Mouse (Mus musculus): ENCODE results near the gene Bcl7c.
"Not testable (repeated sequence)": the region's sequence is repeated elsewhere in the genome, so short reads cannot be mapped to it uniquely, and the experiment has no call there.

Gene Bcl7c

DNA sequence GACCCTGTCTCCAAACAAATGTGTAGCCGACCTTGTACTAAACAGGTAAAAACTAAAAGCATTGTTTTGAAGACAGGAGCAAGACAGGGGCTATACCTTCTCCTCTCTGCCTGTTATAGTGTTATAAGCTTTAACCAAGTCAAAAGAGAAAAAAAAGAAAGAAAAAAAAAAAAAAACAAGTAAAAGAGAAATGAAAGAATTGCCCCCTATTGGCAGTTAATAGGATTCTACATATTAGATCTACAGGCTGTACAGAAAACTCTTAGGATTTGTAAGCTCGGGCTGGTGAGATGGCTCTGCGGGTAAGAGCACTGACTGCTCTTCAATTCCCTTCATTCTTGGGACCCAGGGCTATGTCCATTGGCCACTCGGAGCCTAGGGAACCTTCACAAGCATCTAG, 66.5 kb downstream of the Bcl7c start:
- DNase-seq: no peak

DNA sequence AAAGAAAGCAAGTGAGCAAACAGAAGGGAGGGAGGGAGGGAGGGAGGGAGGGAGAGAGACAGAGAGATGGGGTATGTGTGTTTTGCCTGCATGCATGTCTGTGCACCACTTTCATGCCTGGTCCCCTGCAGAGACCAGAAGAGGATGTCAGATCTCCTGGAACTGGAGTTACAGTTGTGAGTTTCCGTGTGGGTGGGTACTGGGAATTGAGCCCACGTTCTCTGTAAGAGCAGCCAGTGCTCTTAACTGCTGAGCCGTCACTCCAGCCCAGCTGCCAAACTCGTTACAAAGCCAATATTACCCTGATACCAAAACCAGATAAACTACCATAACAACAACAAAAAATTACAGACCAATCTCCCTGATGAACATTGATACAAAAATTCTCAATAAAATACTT, 67.5 kb downstream of the Bcl7c start:
- DNase-seq: no peak

DNA sequence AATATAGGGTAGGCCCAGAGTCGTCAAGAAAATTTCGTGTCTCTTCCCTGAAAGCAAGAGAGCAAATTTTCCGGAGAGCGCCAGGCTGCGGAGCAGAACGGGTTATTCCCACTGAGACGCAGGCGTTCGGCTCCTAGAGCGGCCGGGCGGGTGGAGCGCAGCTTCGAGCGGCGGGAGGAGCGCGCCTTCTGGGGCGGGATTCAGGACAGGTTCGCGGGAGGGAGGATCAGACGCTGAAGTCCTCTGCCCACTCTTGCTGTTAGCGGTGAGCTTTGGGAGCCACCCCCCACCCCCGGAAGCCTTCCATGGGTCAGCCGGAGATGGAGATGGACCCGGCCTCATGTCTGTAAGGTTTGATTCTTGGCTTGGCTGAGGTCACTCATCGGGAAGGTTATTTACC, 71.8 kb downstream of the Bcl7c start:
- no peak for DNase-seq

DNA sequence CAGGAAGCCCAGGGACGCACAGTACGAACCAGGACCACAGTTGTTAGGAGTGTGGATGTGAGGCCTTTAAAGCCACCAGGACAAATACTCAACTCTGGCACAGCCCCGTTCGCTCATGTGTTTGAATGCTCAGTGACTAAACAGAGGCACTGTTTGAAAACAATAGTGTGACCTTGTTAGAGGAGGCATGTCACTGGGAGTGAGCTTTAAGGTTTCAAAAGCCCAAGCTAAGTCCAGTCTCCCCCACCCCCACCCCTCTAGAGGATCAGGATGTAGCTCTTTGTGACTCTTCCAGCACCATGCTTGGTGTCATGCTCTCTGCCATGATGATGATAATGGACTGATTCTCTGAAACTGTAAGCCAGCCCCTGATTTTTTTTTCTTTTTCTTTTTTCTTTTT, 77.3 kb downstream of the Bcl7c start:
- DNase-seq: no peak

DNA sequence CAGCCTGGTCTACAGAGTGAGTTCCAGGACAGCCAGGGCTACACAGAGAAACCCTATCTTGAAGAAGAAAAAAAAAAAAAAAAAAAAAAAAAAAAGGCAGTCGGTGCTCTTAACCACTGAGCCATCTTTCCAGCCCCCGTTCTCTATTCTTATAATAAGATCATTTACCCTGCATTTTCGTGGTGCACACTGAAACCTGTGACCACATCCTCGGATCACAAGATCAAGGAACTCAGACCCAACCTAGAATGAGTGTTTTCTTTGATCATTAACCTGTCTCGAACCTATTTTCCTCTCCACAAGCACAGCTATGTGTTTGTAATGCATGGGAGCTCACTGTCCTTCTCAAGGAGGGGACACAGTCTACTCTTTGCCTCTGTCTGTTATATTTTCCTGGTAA, 80.1 kb downstream of the Bcl7c start:
- no peak for DNase-seq

DNA sequence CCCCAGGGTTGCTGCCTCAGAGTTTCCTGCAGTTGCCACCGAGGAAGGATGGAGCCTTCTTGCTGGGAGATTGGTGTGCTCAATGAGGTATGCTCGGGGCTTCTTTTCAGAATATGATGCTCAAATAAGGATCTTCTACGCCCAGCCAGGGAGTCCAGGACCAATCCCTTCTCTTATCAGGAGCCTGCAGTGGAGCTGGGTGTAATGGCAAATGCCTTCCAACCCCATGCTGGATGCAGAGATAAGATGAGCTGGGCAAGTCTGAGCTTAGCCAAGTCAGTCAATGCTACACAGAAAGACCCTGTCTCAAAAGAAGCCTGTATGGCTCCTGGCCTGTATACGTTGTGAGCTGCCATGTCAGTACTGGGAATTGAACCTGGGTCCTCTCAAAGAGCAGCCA, 82.3 kb downstream of the Bcl7c start:
- DNase-seq: no peak

DNA sequence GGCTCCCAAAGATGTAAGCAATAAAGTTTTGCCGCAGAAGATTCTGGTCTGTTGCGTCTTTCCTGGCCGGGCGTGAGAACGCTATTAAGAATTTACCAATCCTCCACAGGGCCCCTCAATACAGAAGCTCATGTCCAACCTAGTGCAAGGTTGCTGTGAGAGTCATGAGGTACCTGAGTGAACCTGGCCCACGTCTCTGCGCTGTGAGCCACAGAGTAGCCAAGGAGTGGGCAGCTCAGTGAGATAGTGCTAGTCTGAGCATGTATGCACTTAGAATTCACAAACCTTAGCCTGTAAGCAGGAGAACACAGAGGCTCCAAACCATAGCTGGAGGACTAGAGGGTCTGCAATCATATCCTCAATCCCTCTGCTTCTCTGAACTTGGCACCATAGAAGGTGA, 82.7 kb downstream of the Bcl7c start:
- DNase-seq: no peak

DNA sequence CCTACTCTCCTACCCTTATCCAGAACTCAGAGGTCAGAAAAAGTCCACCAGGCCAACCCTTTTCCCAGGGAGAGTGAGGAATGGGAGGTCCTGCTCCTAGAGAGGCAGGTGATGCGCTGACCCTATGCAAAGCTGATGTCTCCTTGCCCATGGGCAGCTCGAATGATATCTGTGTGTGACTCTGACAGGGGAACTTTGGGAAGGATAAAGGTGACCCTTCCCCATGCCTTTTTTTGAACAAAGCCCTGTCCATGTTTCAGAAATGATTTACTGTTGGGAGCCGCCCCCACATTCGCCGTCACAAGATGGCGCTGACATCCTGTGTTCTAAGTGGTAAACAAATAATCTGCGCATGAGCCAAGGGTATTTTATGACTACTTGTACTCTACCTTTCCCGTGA, 90.3 kb downstream of the Bcl7c start:
- not testable (repeated sequence) for DNase-seq

DNA sequence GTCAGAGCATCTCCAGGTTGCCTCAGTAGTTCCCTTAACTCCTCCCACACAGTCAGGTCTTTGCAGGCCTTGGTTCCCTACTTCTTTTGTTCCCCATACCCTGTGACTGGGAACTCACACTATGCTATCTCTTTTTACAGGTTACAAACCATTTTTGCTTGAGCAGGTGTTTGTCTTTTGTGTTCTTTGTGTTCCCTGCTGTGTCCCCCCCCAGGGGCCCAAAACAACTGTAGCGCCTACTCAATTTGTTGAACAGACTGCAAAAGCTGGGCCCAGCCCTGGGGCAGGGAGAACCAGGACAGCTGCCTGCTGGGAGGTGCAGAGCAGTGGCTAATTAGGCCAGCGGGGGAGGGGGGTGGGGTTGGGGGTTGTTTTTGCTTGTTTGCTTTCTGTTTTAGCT, 90.8 kb downstream of the Bcl7c start:
- DNase-seq: no peak

DNA sequence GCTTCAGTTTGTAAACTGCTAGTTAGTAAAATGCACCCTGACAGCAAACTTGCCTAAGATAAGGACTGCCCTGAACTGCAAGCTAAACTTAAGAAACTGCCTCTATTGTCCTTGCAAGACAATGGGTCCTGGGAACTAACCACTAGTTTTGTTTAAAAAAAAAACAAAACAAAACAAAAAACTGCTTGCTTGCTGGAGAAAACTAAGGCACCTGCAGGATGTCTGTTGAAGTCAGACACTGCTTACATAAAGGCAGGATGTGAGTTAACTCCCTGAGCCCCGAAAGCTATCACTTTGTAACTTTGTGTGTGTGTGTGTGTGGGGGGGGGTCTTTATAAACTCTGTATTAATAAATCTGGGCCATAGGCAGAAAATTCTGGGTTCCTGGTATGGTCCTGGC, 91.9 kb downstream of the Bcl7c start:
- no peak for DNase-seq

DNA sequence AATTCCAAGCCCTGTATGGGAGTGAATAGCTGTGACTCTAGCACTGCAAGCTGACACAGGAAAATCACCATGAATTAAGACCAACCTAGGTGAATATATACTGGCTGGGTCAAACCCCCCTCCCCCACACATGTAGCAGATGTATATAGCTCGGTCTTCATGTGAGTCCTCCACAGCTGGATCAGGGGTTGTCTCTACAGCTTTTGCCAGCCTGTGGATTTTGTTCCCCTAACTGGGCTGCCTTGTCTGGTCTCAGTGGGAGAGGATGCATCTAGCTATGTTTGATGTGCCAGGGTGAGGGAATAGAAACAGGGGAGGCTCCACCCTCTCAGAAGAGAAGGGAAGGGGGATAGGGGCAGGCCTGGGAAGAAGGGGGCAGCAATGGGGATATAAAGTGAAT, 92.4 kb downstream of the Bcl7c start:
- DNase-seq: no peak

DNA sequence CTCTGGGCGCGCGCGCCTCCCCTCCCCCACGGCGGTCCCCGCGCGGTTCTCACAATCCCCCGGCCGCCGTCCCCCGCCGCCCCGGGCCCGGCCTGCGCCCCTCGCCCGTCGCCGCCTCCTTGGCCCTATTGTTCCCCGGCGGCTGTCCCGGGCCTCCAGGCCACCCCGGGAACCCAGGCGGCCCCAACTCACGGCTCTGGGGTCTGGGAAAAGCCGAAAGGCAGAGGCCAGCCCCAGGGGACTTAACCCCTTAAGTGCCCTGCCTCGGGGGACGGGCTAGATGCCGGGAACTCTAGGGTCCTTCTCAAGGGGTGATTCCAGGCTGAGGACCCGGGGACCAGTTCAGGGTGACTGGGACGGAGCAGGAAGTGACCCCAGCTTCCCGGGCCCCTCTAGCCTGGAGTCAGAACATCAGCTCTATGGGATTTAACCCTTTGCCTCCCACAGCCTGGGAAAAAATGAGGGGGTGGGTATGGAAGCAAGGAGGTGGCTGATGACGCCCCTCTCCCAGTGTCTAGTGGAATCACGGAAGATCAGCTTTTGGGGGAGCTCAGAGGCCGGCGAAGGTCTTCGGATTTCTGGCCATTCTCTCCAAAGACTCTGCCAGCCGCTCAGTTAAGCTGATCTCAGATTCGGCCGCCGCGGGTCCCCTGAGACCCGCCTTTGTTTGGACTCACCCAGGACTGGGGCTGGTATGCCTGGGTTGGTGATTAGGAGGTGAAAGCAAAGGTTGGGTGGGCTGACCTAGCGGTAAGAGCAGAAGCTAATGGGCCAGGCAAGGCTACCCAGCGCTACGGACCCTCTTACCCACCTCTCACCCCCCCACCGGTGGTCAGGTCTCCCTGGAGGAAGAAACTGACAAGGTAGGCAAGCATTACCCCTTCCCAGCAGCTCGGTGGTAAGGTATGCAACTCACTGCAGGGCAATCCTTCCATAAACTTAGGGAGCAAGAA, 93.6 kb downstream of the Bcl7c start, which contains the start of gene Zfp629:
TSS of gene Zfp629 (minus strand) at position 907 of the 953 bp plus-strand sequence.
- DNase-seq: peak; percentile 51 to 54

DNA sequence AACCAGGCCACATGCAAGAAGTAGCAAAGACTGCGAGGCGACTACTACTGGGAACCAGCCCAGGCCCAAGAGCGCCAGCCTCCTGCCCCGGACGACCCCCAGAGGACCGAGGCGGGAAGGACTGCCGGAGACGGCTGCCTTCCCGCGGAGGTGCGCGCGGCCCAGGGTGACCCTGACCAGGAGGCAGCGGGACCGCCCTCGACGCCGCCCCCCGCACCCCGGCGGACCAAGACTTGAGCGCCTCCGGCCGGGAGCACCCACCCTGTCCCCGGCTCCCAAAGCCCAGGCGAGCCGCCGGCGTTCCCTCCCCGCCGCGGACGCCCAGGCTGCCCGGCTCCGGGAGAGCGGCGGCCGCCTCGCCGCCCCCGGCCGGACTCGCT, 94.2 kb downstream of the Bcl7c start:
- DNase-seq: peak in 1 of 2 experiments; percentile 42

DNA sequence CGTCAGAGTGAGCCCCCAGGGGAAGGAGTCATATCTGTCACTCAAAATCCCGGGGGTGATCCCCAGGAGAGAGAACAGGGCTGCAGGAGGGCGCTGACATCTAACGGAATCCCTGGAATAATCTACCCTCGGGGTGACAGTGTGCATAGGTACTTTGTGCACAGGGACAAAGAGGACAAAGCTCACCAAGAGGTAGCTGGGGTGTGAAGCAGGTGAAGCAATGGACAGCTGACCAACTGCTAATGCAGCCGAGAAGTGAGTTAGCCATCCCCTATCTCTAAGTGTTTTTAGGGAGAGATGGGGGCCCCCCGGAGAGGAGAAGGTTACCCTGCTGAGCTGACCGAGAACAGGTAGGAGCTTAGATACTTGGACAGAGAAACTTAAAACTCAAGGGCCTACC, 94.6 kb downstream of the Bcl7c start:
- no peak for DNase-seq

DNA sequence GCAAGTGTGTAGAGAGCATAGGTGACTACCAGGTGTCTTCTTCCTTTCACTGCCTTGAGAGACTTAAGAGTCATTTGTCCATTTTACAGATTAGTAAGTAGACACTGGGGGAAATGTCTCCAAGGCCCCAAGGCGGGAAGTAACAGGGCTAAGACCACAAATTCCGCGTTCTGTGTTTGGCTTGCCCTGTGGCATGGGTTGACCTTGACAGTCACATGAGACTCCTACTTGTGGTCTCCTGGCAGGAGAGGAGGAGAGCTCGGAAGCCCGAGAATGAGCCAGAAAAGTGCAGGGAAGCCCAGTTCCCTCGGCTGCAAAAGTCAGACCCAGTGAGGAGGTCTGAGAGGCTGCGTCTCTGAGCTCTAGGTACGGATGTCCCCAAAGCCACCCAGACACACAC, 95.2 kb downstream of the Bcl7c start:
- DNase-seq: no peak

DNA sequence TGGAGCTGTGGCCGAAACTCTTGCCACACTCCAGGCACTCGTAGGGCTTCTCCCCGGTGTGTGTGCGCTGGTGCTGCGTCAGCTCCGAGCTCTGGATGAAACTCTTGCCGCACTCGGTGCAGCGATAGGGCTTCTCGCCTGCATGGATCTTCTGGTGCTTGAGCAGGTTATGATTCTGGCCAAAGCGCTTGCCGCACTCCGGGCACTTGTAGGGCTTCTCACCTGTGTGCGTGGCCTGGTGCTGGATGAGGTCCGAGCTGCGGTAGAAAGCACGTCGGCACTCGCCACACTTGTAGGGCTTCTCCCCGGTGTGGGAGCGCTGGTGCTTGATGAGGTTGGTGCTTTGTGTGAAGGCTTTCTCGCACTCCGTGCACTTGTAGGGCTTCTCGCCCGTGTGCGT, 97.2 kb downstream of the Bcl7c start:
- no peak for DNase-seq

Data from B cell, adult 2 months (primary cell).